Mouse (Mus musculus) forebrain, embryonic 15.5 days (tissue): ENCODE results near the gene Tsc22d1. TPM values are rescaled to one million over a fixed set of nuclear protein-coding genes. Genes with fewer than 3 reads are reported as not detected.

ENCODE experiments used
- ATAC-seq: fragments of 200-750 bp; cut with Nextera tagmentation; replicated peaks from 2 replicates; pipeline ENCODE4 v1.8.0; 2017; ENCODE audit warnings: mild to moderate bottlenecking, moderate TSS enrichment, moderate library complexity
- H3K27ac ChIP-seq: fragments of 300-500 bp; sonication (generic); replicated peaks from 2 replicates; pipeline ENCODE4 v1.5.1; 2015; ENCODE audit warnings: mild to moderate bottlenecking, inconsistent platforms
- H3K27me3 ChIP-seq: fragments of 300-500 bp; sonication (generic); 2 replicates; pipeline ENCODE4 v1.6.1; 2015; ENCODE audit warnings: inconsistent platforms
- H3K36me3 ChIP-seq: fragments of 300-500 bp; sonication (generic); 2 replicates; pipeline ENCODE4 v1.6.1; 2015; ENCODE audit warnings: mild to moderate bottlenecking, inconsistent platforms
- H3K4me1 ChIP-seq: fragments of 300-500 bp; sonication (generic); 2 replicates; pipeline ENCODE4 v1.6.1; 2015; ENCODE audit warnings: inconsistent platforms
- H3K4me2 ChIP-seq: fragments of 300-500 bp; sonication (generic); replicated peaks from 2 replicates; pipeline ENCODE4 v1.6.1; 2015; ENCODE audit warnings: mild to moderate bottlenecking, inconsistent platforms
- H3K4me3 ChIP-seq: fragments of 300-500 bp; sonication (generic); 2 replicates; pipeline ENCODE4 v1.5.1; 2015; ENCODE audit warnings: mild to moderate bottlenecking, inconsistent platforms
- H3K9ac ChIP-seq: fragments of 300-500 bp; sonication (generic); replicated peaks from 2 replicates; pipeline ENCODE4 v1.6.1; 2015; ENCODE audit warnings: mild to moderate bottlenecking, inconsistent platforms
- H3K9me3 ChIP-seq: fragments of 300-500 bp; sonication (generic); 2 replicates; pipeline ENCODE4 v1.6.1; 2016; ENCODE audit warnings: inconsistent platforms
- WGBS: fragments of 180-500 bp; shearing (Covaris S2); methylation state at CpG from one replicate; pipeline ENCODE4 v1.1.7; 2015; ENCODE audit warnings: mixed read lengths; 5-methylcytosine and 5-hydroxymethylcytosine counted together
- polyA plus RNA-seq: library from polyadenylated mRNA; unstranded; fragments of >200 nt; fragmentation: Nextera tagmentation; extraction: Ambion mirVana; gene quantifications from 2 replicates; pipeline ENCODE4 v1.2.1, GENCODE M21; 2015

Gene Tsc22d1
- polyA plus RNA-seq, 1 experiment from 2014 or later: 711 TPM

DNA sequence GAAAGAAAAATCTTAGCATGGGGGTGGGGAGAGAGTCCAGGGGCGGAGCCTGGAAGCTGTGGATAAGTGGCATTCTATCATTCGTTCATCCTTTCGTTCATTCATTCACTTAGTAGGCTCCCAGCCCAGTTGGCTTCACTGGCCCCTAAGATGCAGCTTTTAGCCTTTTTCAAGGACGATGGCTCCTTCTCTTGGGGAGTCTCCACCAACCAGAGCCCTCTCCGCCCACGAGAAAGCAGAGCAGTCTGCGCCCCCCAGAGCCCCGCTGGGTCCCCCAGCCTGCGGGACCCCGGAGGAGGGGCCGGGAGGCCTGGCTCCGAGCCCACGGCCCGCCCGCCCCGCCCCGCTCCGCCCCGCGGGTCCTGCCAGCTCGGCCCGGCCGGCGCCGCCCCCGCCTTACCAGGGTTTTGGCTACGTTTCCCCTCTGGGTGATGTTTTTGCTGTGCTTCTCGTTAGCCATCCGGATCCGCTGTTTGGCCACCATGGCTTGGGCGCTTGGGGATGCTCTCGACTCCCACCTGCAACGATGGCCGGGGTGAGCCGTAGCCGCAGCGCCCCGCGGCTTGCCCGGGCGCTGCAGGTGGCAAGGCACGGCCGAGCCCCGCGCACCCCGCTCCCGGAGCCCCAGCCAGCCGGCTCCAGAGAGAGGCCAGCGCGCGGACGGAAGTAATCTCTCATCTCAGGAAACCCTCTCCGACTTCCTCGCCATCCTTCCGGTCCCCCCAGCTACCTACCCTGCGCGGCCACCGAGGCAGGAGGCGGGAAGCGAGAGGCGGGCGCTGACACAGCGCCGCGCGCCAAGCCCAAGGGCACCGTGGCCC lies 141.5 kb downstream of the Tsc22d1 start:
- Histone ChIP-seq H3K36me3 (no peaks in the 10 kb centered on the region), H3K9ac (peak overlapping the region; percentile 80), H3K27ac (peak overlapping the region; percentile 91), H3K9me3 (no peaks in the 10 kb centered on the region), H3K27me3 (no peaks in the 10 kb centered on the region), H3K4me2 (peak overlapping the region; percentile 89), H3K4me1 (peaks cover 15% of the 10 kb centered on the region), H3K4me3 (peak overlapping the region; percentile 59)
- peak; percentile 77 for ATAC-seq
- WGBS: under 1% methylated on average over 60 of the region's 67 CpGs

DNA sequence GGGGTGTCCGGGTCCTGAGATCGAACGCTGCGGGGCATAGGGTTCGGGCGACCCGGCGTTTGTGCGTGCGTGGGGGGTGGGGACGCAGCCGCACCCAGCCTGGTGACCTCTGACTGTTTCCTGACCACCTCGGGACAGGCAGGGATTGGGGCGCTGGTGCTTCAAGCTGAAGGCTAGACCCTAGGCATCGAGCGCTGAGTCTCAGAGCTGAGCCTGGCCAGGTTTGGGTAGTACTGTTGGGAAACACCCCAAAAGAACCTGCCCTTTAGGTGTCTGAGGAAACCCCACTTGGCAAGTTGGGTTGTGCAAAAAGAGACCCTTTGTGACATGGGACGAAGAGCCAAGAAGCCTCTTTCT lies 142.1 kb downstream of the Tsc22d1 start, which contains the start of gene Serp2:
Serp2 (minus strand) TSS at position 38 of the 357 bp plus-strand sequence.
- peak within 1 kb of the TSS; percentile 89 for H3K4me2 ChIP-seq
- no peaks in the 10 kb centered on the region for H3K9me3 ChIP-seq
- ATAC-seq: no peak; the same call in 1 of the 2 replicates
- H3K9ac ChIP-seq: peak within 1 kb of the TSS; percentile 80
- WGBS: 7% methylated on average over 17 of the region's 17 CpGs
- H3K27ac ChIP-seq: peak within 1 kb of the TSS; percentile 91
- H3K27me3 ChIP-seq: no peaks in the 10 kb centered on the region
- H3K4me3 ChIP-seq: peak within 1 kb of the TSS; percentile 59
- peaks cover 15% of the 10 kb centered on the region for H3K4me1 ChIP-seq
- no peaks in the 10 kb centered on the region for H3K36me3 ChIP-seq

Other genes with a start within 250 kb of the Tsc22d1 start
- 125 and 138 TPM in 2 replicates for gene Serp2, start 141.9 kb downstream of the Tsc22d1 start, polyA plus RNA-seq